Mouse (Mus musculus): ENCODE measurements around the gene Cbx5. TPM values are rescaled to one million over a fixed set of nuclear protein-coding genes. Genes with fewer than 3 reads are reported as not detected.
"Not testable (repeated sequence)": the region's sequence is repeated elsewhere in the genome, so short reads cannot be mapped to it uniquely, and the experiment has no call there.

Gene Cbx5
- total RNA-seq, 2 experiments from 2014 or later = 180 to 183 TPM

- DNase-seq (ENCODE audit: extremely low spot score in 1 of 2, low spot score in 1 of 2) = no peak
Measured at GRCm38 (mm10) chr15:103252660-103253059, 13.0 kb upstream of the Cbx5 start.

- DNase-seq (ENCODE audit: extremely low spot score in 1 of 2, low spot score in 1 of 2) = no peak
Measured at GRCm38 (mm10) chr15:103251595-103251994, 12.0 kb upstream of the Cbx5 start.

- DNase-seq (ENCODE audit: extremely low spot score in 1 of 2, low spot score in 1 of 2) = peak; percentile 30 to 69
Measured at GRCm38 (mm10) chr15:103250195-103250740, 10.7 kb upstream of the Cbx5 start.

- DNase-seq (ENCODE audit: extremely low spot score in 1 of 2, low spot score in 1 of 2) = not testable (repeated sequence)
Measured at GRCm38 (mm10) chr15:103249511-103249910, 9.9 kb upstream of the Cbx5 start.

- DNase-seq (ENCODE audit: extremely low spot score in 1 of 2, low spot score in 1 of 2) = peak in 1 of 2 experiments; percentile 13
Measured at GRCm38 (mm10) chr15:103248401-103249313, 9.0 kb upstream of the Cbx5 start.

GRCm38 (mm10) chr15:103247782-103248400 is 8.3 kb upstream of the Cbx5 start:
- no peak for DNase-seq (ENCODE audit: extremely low spot score in 1 of 2, low spot score in 1 of 2)

GRCm38 (mm10) chr15:103247078-103247781 is 7.6 kb upstream of the Cbx5 start:
- DNase-seq (ENCODE audit: extremely low spot score in 1 of 2, low spot score in 1 of 2) = no peak

- DNase-seq (ENCODE audit: extremely low spot score in 1 of 2, low spot score in 1 of 2) = no peak
Measured at GRCm38 (mm10) chr15:103245616-103246015, 6.0 kb upstream of the Cbx5 start.

- DNase-seq (ENCODE audit: extremely low spot score in 1 of 2, low spot score in 1 of 2) = no peak
Measured at GRCm38 (mm10) chr15:103242885-103243284, 3.3 kb upstream of the Cbx5 start.

- DNase-seq (ENCODE audit: extremely low spot score in 1 of 2, low spot score in 1 of 2) = not testable (repeated sequence)
Measured at GRCm38 (mm10) chr15:103241071-103242018, 1.7 kb upstream of the Cbx5 start.

GRCm38 (mm10) chr15:103240160-103241028 is 778 bp upstream of the Cbx5 start, which contains the start of gene Hnrnpa1:
Gene Hnrnpa1 (plus strand): TSS chr15:103240432.
- peak; percentile 65 to 69 for DNase-seq (ENCODE audit: extremely low spot score in 1 of 2, low spot score in 1 of 2)

- DNase-seq (ENCODE audit: extremely low spot score in 1 of 2, low spot score in 1 of 2) = peak; percentile 68 to 75
Measured at GRCm38 (mm10) chr15:103239130-103239684, 409 bp downstream of the Cbx5 start.

- no peak for DNase-seq (ENCODE audit: extremely low spot score in 1 of 2, low spot score in 1 of 2)
Measured at GRCm38 (mm10) chr15:103237295-103237694, 2.3 kb downstream of the Cbx5 start.

- DNase-seq (ENCODE audit: extremely low spot score in 1 of 2, low spot score in 1 of 2) = no peak
Measured at GRCm38 (mm10) chr15:103233119-103233518, 6.5 kb downstream of the Cbx5 start.

- no peak for DNase-seq (ENCODE audit: extremely low spot score in 1 of 2, low spot score in 1 of 2)
Measured at GRCm38 (mm10) chr15:103228904-103229303, 10.7 kb downstream of the Cbx5 start.

- DNase-seq (ENCODE audit: extremely low spot score in 1 of 2, low spot score in 1 of 2) = no peak
Measured at GRCm38 (mm10) chr15:103227572-103227971, 12.0 kb downstream of the Cbx5 start.

GRCm38 (mm10) chr15:103227022-103227421 is 12.6 kb downstream of the Cbx5 start:
- DNase-seq (ENCODE audit: extremely low spot score in 1 of 2, low spot score in 1 of 2) = no peak

GRCm38 (mm10) chr15:103224161-103224560 is 15.5 kb downstream of the Cbx5 start:
- no peak for DNase-seq (ENCODE audit: extremely low spot score in 1 of 2, low spot score in 1 of 2)

All from layer of hippocampus, postnatal 25 days (tissue).